Mouse (Mus musculus) heart, embryonic 15.5 days (tissue): Measurements from ENCODE around the gene Procr. TPM values are rescaled to one million over a fixed set of nuclear protein-coding genes. Genes with fewer than 3 reads are reported as not detected.
A peak's percentile ranks its signal among the peaks of the same experiment; 100 is the strongest.
"Not testable (repeated sequence)": the region's sequence is repeated elsewhere in the genome, so short reads cannot be mapped to it uniquely, and the experiment has no call there.

ENCODE experiments used
- ATAC-seq: fragments of 200-750 bp; cut with Nextera tagmentation; replicated peaks from 2 replicates; pipeline ENCODE4 v1.8.0; 2017; ENCODE audit warnings: low read depth, moderate TSS enrichment; ENCODE audit not compliant: insufficient number of reproducible peaks, insufficient read depth, low FRiP score
- H3K27ac ChIP-seq: fragments of 300-500 bp; sonication (generic); 2 replicates; pipeline ENCODE4 v1.5.1; 2015; ENCODE audit warnings: mild to moderate bottlenecking, inconsistent platforms
- H3K27me3 ChIP-seq: fragments of 300-500 bp; sonication (generic); 2 replicates; pipeline ENCODE4 v1.6.1; 2015; ENCODE audit warnings: inconsistent platforms
- H3K36me3 ChIP-seq: fragments of 300-500 bp; sonication (generic); 2 replicates; pipeline ENCODE4 v1.6.1; 2015; ENCODE audit warnings: mild to moderate bottlenecking, inconsistent platforms
- H3K4me1 ChIP-seq: fragments of 300-500 bp; sonication (generic); replicated peaks from 2 replicates; pipeline ENCODE4 v1.6.1; 2015; ENCODE audit warnings: inconsistent platforms
- H3K4me2 ChIP-seq: fragments of 300-500 bp; sonication (generic); 2 replicates; pipeline ENCODE4 v1.6.1; 2015; ENCODE audit warnings: inconsistent platforms, mild to moderate bottlenecking, moderate library complexity
- H3K4me3 ChIP-seq: fragments of 300-500 bp; sonication (generic); 2 replicates; pipeline ENCODE4 v1.5.1; 2015; ENCODE audit warnings: mild to moderate bottlenecking, inconsistent platforms
- H3K9ac ChIP-seq: fragments of 300-500 bp; sonication (generic); 2 replicates; pipeline ENCODE4 v1.6.1; 2015; ENCODE audit warnings: mild to moderate bottlenecking, inconsistent platforms
- H3K9me3 ChIP-seq: fragments of 300-500 bp; sonication (generic); replicated peaks from 2 replicates; pipeline ENCODE4 v1.6.1; 2016; ENCODE audit warnings: inconsistent platforms
- WGBS: fragments of 180-500 bp; shearing (Covaris S2); methylation state at CpG from one replicate; pipeline ENCODE4 v1.1.7; 2015; ENCODE audit warnings: mixed read lengths; 5-methylcytosine and 5-hydroxymethylcytosine counted together
- polyA plus RNA-seq: library from polyadenylated mRNA; unstranded; fragments of >200 nt; fragmentation: Nextera tagmentation; extraction: Ambion mirVana; gene quantifications from 2 replicates; pipeline ENCODE4 v1.2.1, GENCODE M21; 2015

Procr gene
- polyA plus RNA-seq, 1 experiment from 2014 or later: 8.0 TPM

- Histone ChIP-seq H3K4me1 (peaks cover 5% of the 10 kb centered on the region), H3K27ac (no peak overlapping the region), H3K9me3 (no peaks in the 10 kb centered on the region), H3K9ac (no peak overlapping the region), H3K27me3 (no peaks in the 10 kb centered on the region), H3K4me3 (no peak overlapping the region), H3K4me2 (no peak overlapping the region), H3K36me3 (no peaks in the 10 kb centered on the region)
- WGBS: 76% methylated on average over 7 of the region's 7 CpGs
- no peak for ATAC-seq
These were observed 23.0 kb upstream of the Procr start for GRCm38 (mm10) chr2:155727764-155728395.

GRCm38 (mm10) chr2:155728742-155729141 lies 22.2 kb upstream of the Procr start:
- Histone ChIP-seq H3K27me3 (no peaks in the 10 kb centered on the region), H3K4me1 (peaks cover 5% of the 10 kb centered on the region), H3K36me3 (no peaks in the 10 kb centered on the region), H3K9ac (peak overlapping the region; percentile 80), H3K27ac (no peak overlapping the region), H3K4me3 (peak overlapping the region; percentile 94), H3K9me3 (no peaks in the 10 kb centered on the region), H3K4me2 (peak overlapping the region; percentile 94)
- WGBS: 3% methylated on average over 15 of the region's 15 CpGs
- ATAC-seq: 0 out of 2 replicates have a peak, but pooled peaks have one; percentile 35

- under 1% methylated on average over 33 of the region's 33 CpGs for WGBS
- H3K27me3 ChIP-seq: no peaks in the 10 kb centered on the region
- peaks cover 5% of the 10 kb centered on the region for H3K4me1 ChIP-seq
- H3K9ac ChIP-seq: peak within 1 kb of the TSS; percentile 80
- H3K27ac ChIP-seq: no peak within 1 kb of the TSS
- peak within 1 kb of the TSS; percentile 94 for H3K4me3 ChIP-seq
- peak within 1 kb of the TSS; percentile 94 for H3K4me2 ChIP-seq
- peak; percentile 87 for ATAC-seq
- H3K36me3 ChIP-seq: no peaks in the 10 kb centered on the region
- no peaks in the 10 kb centered on the region for H3K9me3 ChIP-seq
These were observed 21.7 kb upstream of the Procr start, which contains the start of gene Edem2 for GRCm38 (mm10) chr2:155729158-155729645. Gene Edem2 (minus strand): TSS chr2:155729475.

GRCm38 (mm10) chr2:155735080-155735479 lies 15.8 kb upstream of the Procr start:
- ATAC-seq: no peak

GRCm38 (mm10) chr2:155735766-155736165 lies 15.2 kb upstream of the Procr start, which contains the start of gene Gm17581:
Gene Gm17581 (minus strand): TSS chr2:155735866.
- H3K27ac ChIP-seq, H3K9me3 ChIP-seq, H3K36me3 ChIP-seq, H3K4me1 ChIP-seq, H3K27me3 ChIP-seq, H3K4me3 ChIP-seq, H3K4me2 ChIP-seq, H3K9ac ChIP-seq, ATAC-seq: not testable (repeated sequence)
- 77% methylated on average over 5 of the region's 5 CpGs for WGBS

More at GRCm38 (mm10) chr2:155735080-155735479, 15.8 kb upstream of the Procr start:
- Histone ChIP-seq H3K4me3 (no peak overlapping the region), H3K36me3 (no peaks in the 10 kb centered on the region), H3K9ac (no peak overlapping the region), H3K4me2 (no peak overlapping the region), H3K4me1 (no peaks in the 10 kb centered on the region), H3K27me3 (no peaks in the 10 kb centered on the region), H3K9me3 (no peaks in the 10 kb centered on the region), H3K27ac (no peak overlapping the region)
- 67% methylated on average over 5 of the region's 5 CpGs for WGBS

GRCm38 (mm10) chr2:155736936-155737335 lies 14.0 kb upstream of the Procr start:
- Histone ChIP-seq H3K27ac (no peak overlapping the region), H3K27me3 (no peaks in the 10 kb centered on the region), H3K4me3 (no peak overlapping the region), H3K9ac (no peak overlapping the region), H3K4me2 (no peak overlapping the region), H3K4me1 (peaks cover under 1% of the 10 kb centered on the region; the same call in 1 of the 2 replicates), H3K9me3 (no peaks in the 10 kb centered on the region), H3K36me3 (no peaks in the 10 kb centered on the region)
- WGBS: 42% methylated on average over 6 of the region's 6 CpGs
- no peak for ATAC-seq

GRCm38 (mm10) chr2:155737803-155738202 lies 13.1 kb upstream of the Procr start:
- no peak overlapping the region for H3K4me2 ChIP-seq
- ATAC-seq: no peak
- H3K4me1 ChIP-seq: peaks cover 9% of the 10 kb centered on the region
- no peak overlapping the region for H3K9ac ChIP-seq
- H3K27ac ChIP-seq: no peak overlapping the region
- no peaks in the 10 kb centered on the region for H3K9me3 ChIP-seq
- 63% methylated on average over 9 of the region's 9 CpGs for WGBS
- H3K4me3 ChIP-seq: no peak overlapping the region
- no peaks in the 10 kb centered on the region for H3K27me3 ChIP-seq
- H3K36me3 ChIP-seq: no peaks in the 10 kb centered on the region

- no peaks in the 10 kb centered on the region for H3K9me3 ChIP-seq
- H3K27ac ChIP-seq: peak overlapping the region; percentile 70
- no peaks in the 10 kb centered on the region for H3K27me3 ChIP-seq
- H3K4me3 ChIP-seq: no peak overlapping the region
- H3K9ac ChIP-seq: no peak overlapping the region
- H3K4me2 ChIP-seq: 0 out of 2 replicates have a peak overlapping the region, but pooled peaks have one; percentile 7
- peaks cover 19% of the 10 kb centered on the region for H3K4me1 ChIP-seq
- ATAC-seq: peak; percentile 73
- H3K36me3 ChIP-seq: no peaks in the 10 kb centered on the region
- WGBS: 36% methylated on average over 11 of the region's 11 CpGs
These were observed 8.7 kb upstream of the Procr start for GRCm38 (mm10) chr2:155742211-155742610.

GRCm38 (mm10) chr2:155742931-155743337 lies 8.0 kb upstream of the Procr start:
- peak overlapping the region; percentile 7; the same call in 1 of the 2 replicates for H3K4me2 ChIP-seq
- no peaks in the 10 kb centered on the region for H3K9me3 ChIP-seq
- WGBS: 22% methylated on average over 12 of the region's 12 CpGs

GRCm38 (mm10) chr2:155743351-155743750 lies 7.6 kb upstream of the Procr start:
- no peaks in the 10 kb centered on the region for H3K9me3 ChIP-seq
- H3K4me3 ChIP-seq: no peak overlapping the region
- H3K9ac ChIP-seq: no peak overlapping the region
- peak overlapping the region; percentile 70 for H3K27ac ChIP-seq
- peaks cover 19% of the 10 kb centered on the region for H3K4me1 ChIP-seq
- no peaks in the 10 kb centered on the region for H3K27me3 ChIP-seq
- peak overlapping the region; percentile 7; the same call in 1 of the 2 replicates for H3K4me2 ChIP-seq
- 70% methylated on average over 9 of the region's 9 CpGs for WGBS
- no peak for ATAC-seq
- no peaks in the 10 kb centered on the region for H3K36me3 ChIP-seq

More at GRCm38 (mm10) chr2:155742931-155743337, 8.0 kb upstream of the Procr start:
- Histone ChIP-seq H3K4me3 (no peak overlapping the region), H3K36me3 (no peaks in the 10 kb centered on the region), H3K9ac (no peak overlapping the region), H3K4me1 (peaks cover 19% of the 10 kb centered on the region), H3K27ac (peak overlapping the region; percentile 70), H3K27me3 (no peaks in the 10 kb centered on the region)
- peak; percentile 87 for ATAC-seq

GRCm38 (mm10) chr2:155745487-155745886 lies 5.4 kb upstream of the Procr start:
- no peak overlapping the region for H3K9ac ChIP-seq
- WGBS: 63% methylated on average over 3 of the region's 3 CpGs
- no peak overlapping the region for H3K4me3 ChIP-seq
- no peaks in the 10 kb centered on the region for H3K9me3 ChIP-seq
- ATAC-seq: no peak
- H3K36me3 ChIP-seq: no peaks in the 10 kb centered on the region
- H3K4me1 ChIP-seq: peaks cover 19% of the 10 kb centered on the region
- no peaks in the 10 kb centered on the region for H3K27me3 ChIP-seq
- no peak overlapping the region for H3K4me2 ChIP-seq
- no peak overlapping the region for H3K27ac ChIP-seq

- Histone ChIP-seq H3K27me3 (peaks cover 7% of the 10 kb centered on the region), H3K9me3 (no peaks in the 10 kb centered on the region), H3K9ac (no peak overlapping the region), H3K36me3 (no peaks in the 10 kb centered on the region), H3K4me2 (no peak overlapping the region), H3K27ac (no peak overlapping the region), H3K4me3 (no peak overlapping the region), H3K4me1 (peaks cover 10% of the 10 kb centered on the region)
- ATAC-seq: no peak
- WGBS: 82% methylated on average over 4 of the region's 4 CpGs
These were observed 1.5 kb upstream of the Procr start for GRCm38 (mm10) chr2:155749394-155749793.
